Mouse (Mus musculus): ENCODE results near the gene Atg7.

Atg7 gene

GRCm38 (mm10) chr6:114782486-114782885 is 139.6 kb downstream of the Atg7 start:
- DNase-seq (ENCODE audit: low read depth, low spot score) = no peak

- no peak for DNase-seq (ENCODE audit: low read depth, low spot score)
These were observed 143.6 kb downstream of the Atg7 start for GRCm38 (mm10) chr6:114786461-114786860.

GRCm38 (mm10) chr6:114787606-114788005 is 144.7 kb downstream of the Atg7 start:
- no peak for DNase-seq (ENCODE audit: low read depth, low spot score)

- peak; percentile 49 for DNase-seq (ENCODE audit: low read depth, low spot score)
These were observed 145.8 kb downstream of the Atg7 start for GRCm38 (mm10) chr6:114788663-114789062.

- peak; percentile 55 for DNase-seq (ENCODE audit: low read depth, low spot score)
These were observed 147.2 kb downstream of the Atg7 start for GRCm38 (mm10) chr6:114790084-114790483.

GRCm38 (mm10) chr6:114790902-114791301 is 148.0 kb downstream of the Atg7 start:
- DNase-seq (ENCODE audit: low read depth, low spot score) = no peak

- DNase-seq (ENCODE audit: low read depth, low spot score) = no peak
These were observed 148.9 kb downstream of the Atg7 start for GRCm38 (mm10) chr6:114791846-114792245.

- DNase-seq (ENCODE audit: low read depth, low spot score) = no peak
These were observed 151.8 kb downstream of the Atg7 start for GRCm38 (mm10) chr6:114794706-114795105.

GRCm38 (mm10) chr6:114795706-114796325 is 152.9 kb downstream of the Atg7 start:
- DNase-seq (ENCODE audit: low read depth, low spot score) = no peak

- no peak for DNase-seq (ENCODE audit: low read depth, low spot score)
These were observed 155.0 kb downstream of the Atg7 start for GRCm38 (mm10) chr6:114797901-114798300.

GRCm38 (mm10) chr6:114798715-114799114 is 155.8 kb downstream of the Atg7 start:
- DNase-seq (ENCODE audit: low read depth, low spot score) = no peak

GRCm38 (mm10) chr6:114800291-114800965 is 157.5 kb downstream of the Atg7 start:
- DNase-seq (ENCODE audit: low read depth, low spot score) = no peak

- DNase-seq (ENCODE audit: low read depth, low spot score) = no peak
These were observed 161.1 kb downstream of the Atg7 start for GRCm38 (mm10) chr6:114803915-114804535.

GRCm38 (mm10) chr6:114804866-114805265 is 162.0 kb downstream of the Atg7 start:
- DNase-seq (ENCODE audit: low read depth, low spot score) = no peak

- DNase-seq (ENCODE audit: low read depth, low spot score) = no peak
These were observed 163.0 kb downstream of the Atg7 start for GRCm38 (mm10) chr6:114805927-114806326.

- DNase-seq (ENCODE audit: low read depth, low spot score) = no peak
These were observed 164.6 kb downstream of the Atg7 start for GRCm38 (mm10) chr6:114807474-114807873.

GRCm38 (mm10) chr6:114808654-114809430 is 165.9 kb downstream of the Atg7 start:
- no peak for DNase-seq (ENCODE audit: low read depth, low spot score)

- no peak for DNase-seq (ENCODE audit: low read depth, low spot score)
These were observed 166.5 kb downstream of the Atg7 start for GRCm38 (mm10) chr6:114809431-114809811.

GRCm38 (mm10) chr6:114812322-114812721 is 169.4 kb downstream of the Atg7 start:
- no peak for DNase-seq (ENCODE audit: low read depth, low spot score)

GRCm38 (mm10) chr6:114812779-114813178 is 169.9 kb downstream of the Atg7 start:
- no peak for DNase-seq (ENCODE audit: low read depth, low spot score)

- DNase-seq (ENCODE audit: low read depth, low spot score) = no peak
These were observed 171.4 kb downstream of the Atg7 start for GRCm38 (mm10) chr6:114814199-114814881.

Measured in CD4-positive, CD25-positive, alpha-beta regulatory T cell, adult 2 months (primary cell).